Mouse (Mus musculus) embryonic fibroblast, embryonic 13.5 days (primary cell): ENCODE data around the gene Clip3. TPM values are rescaled to one million over a fixed set of nuclear protein-coding genes. Genes with fewer than 3 reads are reported as not detected.

ENCODE experiments used
- H3K27ac ChIP-seq: 2 replicates; pipeline ENCODE4 v1.5.1; 2012; ENCODE audit warnings: low read length, control low read depth, inconsistent platforms; ENCODE audit not compliant: insufficient read depth
- H3K4me1 ChIP-seq: 2 replicates; pipeline ENCODE4 v1.6.1; 2011; ENCODE audit warnings: low read length; ENCODE audit not compliant: control insufficient read depth, insufficient read depth
- H3K4me3 ChIP-seq: 2 replicates; pipeline ENCODE4 v1.5.1; 2011; ENCODE audit warnings: mild to moderate bottlenecking, control low read depth, low read length; ENCODE audit not compliant: insufficient read depth
- CTCF ChIP-seq: IDR thresholded peaks from 2 replicates; pipeline ENCODE4 v1.5.1; 2011; ENCODE audit warnings: mild to moderate bottlenecking, control low read depth, low read length, moderate library complexity, borderline replicate concordance; ENCODE audit not compliant: insufficient read depth
- POLR2A ChIP-seq: IDR thresholded peaks from 2 replicates; pipeline ENCODE4 v1.6.1; 2011; ENCODE audit warnings: low read depth, mild to moderate bottlenecking, control low read depth, low read length, moderate library complexity
- polyA plus RNA-seq: library from polyadenylated mRNA; stranded (reverse); fragments of >200 nt; gene quantifications from 2 replicates; pipeline ENCODE4 v1.2.4, GENCODE M21; 2011; ENCODE audit warnings: low read depth; ENCODE audit not compliant: missing spikeins, insufficient read length

Gene Clip3
- polyA plus RNA-seq, 1 experiment = 124 TPM

GRCm38 (mm10) chr7:30313666-30314320 lies 22.3 kb downstream of the Clip3 start:
- Histone ChIP-seq H3K4me3 (no peak overlapping the region), H3K4me1 (no peaks in the 10 kb centered on the region), H3K27ac (no peak overlapping the region)
- TF ChIP-seq POLR2A (no peak), CTCF (no peak)

GRCm38 (mm10) chr7:30314721-30315155 lies 23.2 kb downstream of the Clip3 start, which contains the start of gene Syne4:
Gene Syne4 (plus strand): TSS chr7:30314807.
- Histone ChIP-seq H3K27ac (no peak within 1 kb of the TSS), H3K4me1 (no peaks in the 10 kb centered on the region), H3K4me3 (peak within 1 kb of the TSS; percentile 2; the same call in 1 of the 2 replicates)
- TF ChIP-seq CTCF = no peak

- TF ChIP-seq POLR2A (no peak), CTCF (no peak)
- Histone ChIP-seq H3K4me3 (no peak overlapping the region), H3K4me1 (no peaks in the 10 kb centered on the region; the same call in 1 of the 2 replicates), H3K27ac (no peak overlapping the region)
Measured at GRCm38 (mm10) chr7:30315559-30316529, 24.3 kb downstream of the Clip3 start.

DNA sequence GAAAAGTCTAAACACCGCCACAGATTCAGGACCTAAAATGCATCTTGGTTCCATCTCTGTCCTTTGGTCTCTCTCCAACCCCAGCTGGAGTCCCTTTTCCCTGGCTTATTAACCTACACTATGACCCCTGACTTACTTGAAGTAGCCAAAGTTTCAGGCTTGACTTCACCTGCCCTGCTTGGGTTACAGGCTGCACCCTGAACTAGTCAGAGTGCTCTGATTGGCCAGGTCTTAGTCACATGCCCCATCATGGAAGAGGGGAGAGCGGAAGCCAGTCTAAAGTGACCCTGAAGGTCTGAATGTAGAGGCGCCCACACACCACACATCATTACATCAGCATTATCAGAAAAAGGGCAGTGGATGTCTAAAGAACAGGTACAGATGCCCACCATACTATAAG lies 26.6 kb downstream of the Clip3 start:
- Histone ChIP-seq H3K4me3 (no peak overlapping the region), H3K27ac (no peak overlapping the region), H3K4me1 (peaks cover 3% of the 10 kb centered on the region; the same call in 1 of the 2 replicates)
- no peak for TF ChIP-seq POLR2A
- no peak for TF ChIP-seq CTCF

GRCm38 (mm10) chr7:30320946-30321345 lies 29.4 kb downstream of the Clip3 start:
- no peak for TF ChIP-seq CTCF
- Histone ChIP-seq H3K27ac (no peak overlapping the region), H3K4me1 (peaks cover 3% of the 10 kb centered on the region; the same call in 1 of the 2 replicates), H3K4me3 (no peak overlapping the region)

- peak within 1 kb of the TSS; percentile 60 for H3K27ac ChIP-seq
Measured at GRCm38 (mm10) chr7:30321539-30322284, 30.2 kb downstream of the Clip3 start, which contains the start of gene E130208F15Rik. Gene E130208F15Rik (plus strand): TSS chr7:30321740.

GRCm38 (mm10) chr7:30322285-30322667 lies 30.7 kb downstream of the Clip3 start:
- H3K27ac ChIP-seq = peak overlapping the region; percentile 60
- TF ChIP-seq CTCF = no peak
- TF ChIP-seq POLR2A = peak; percentile 62
- peak overlapping the region; percentile 61 for H3K4me3 ChIP-seq
- H3K4me1 ChIP-seq = peaks cover 3% of the 10 kb centered on the region; the same call in 1 of the 2 replicates

More at GRCm38 (mm10) chr7:30321539-30322284, 30.2 kb downstream of the Clip3 start, which contains the start of gene E130208F15Rik:
- Histone ChIP-seq H3K4me1 (peaks cover 3% of the 10 kb centered on the region; the same call in 1 of the 2 replicates), H3K4me3 (peak within 1 kb of the TSS; percentile 61)
- TF ChIP-seq CTCF (no peak), POLR2A (peak; percentile 94)

DNA sequence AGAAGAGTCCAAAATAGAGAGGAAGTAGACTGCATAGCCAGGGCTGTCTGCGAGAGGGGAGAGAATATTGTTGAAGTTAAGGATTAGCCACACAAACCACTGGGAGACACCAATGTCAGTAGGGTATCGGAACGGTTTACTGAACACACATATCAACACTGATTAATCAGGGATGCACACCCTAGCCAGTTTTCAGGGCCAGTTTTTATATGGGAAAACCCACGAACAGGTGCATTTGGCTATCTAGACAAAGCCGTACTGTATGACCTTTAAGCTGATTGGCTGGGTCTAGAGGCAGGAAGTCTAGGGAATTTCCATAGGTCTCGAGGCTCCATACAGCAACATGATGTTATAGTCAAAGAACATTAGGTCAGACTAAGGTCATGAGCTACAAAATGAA lies 31.3 kb downstream of the Clip3 start:
- TF ChIP-seq POLR2A (no peak), CTCF (no peak)
- Histone ChIP-seq H3K27ac (peak overlapping the region; percentile 60; the same call in 1 of the 2 replicates), H3K4me3 (peak overlapping the region; percentile 43; the same call in 1 of the 2 replicates)

DNA sequence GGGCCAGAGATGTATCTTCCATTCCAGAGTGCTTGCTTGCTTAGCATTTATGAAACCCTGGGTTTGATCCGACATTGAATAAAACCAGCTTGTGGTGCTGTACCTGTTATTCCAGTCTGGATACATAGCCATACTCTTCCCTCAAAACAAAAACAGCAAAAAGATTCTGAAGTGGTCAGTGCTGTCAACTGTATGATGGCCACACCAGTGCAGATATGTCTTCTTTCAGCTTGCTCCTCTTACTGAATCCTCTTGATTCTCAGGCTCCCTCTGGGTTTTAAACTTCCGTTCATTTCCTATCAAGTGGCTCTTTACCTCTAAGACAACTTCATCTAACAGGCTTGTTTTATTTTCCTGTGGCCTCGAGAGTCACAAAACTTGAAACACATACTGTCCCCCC lies 32.3 kb downstream of the Clip3 start, which contains the start of gene Sdhaf1:
Gene Sdhaf1, minus strand, starts transcription at position 101 of the 400 bp plus-strand sequence.
- Histone ChIP-seq H3K4me1 (peaks cover 3% of the 10 kb centered on the region; the same call in 1 of the 2 replicates), H3K27ac (peak within 1 kb of the TSS; percentile 60; the same call in 1 of the 2 replicates), H3K4me3 (peak within 1 kb of the TSS; percentile 43; the same call in 1 of the 2 replicates)
- TF ChIP-seq CTCF (no peak), POLR2A (no peak)

More for the DNA sequence above, 31.3 kb downstream of the Clip3 start:
- H3K4me1 ChIP-seq = peaks cover 3% of the 10 kb centered on the region; the same call in 1 of the 2 replicates
